Mouse (Mus musculus): ENCODE data around the gene Ptprr.

GRCm38 (mm10) chr10:116205580-116206358, 187.8 kb downstream of the Ptprr start:
- TF ChIP-seq CTCF (IDR thresholded peaks at IDR 0.05; ENCODE audit: low read depth) (no peak), EP300 (optimal IDR thresholded peaks at IDR 0.05) (no peak)
